Mouse (Mus musculus): Measurements from ENCODE around the gene Ugdh. TPM values are rescaled to one million over a fixed set of nuclear protein-coding genes. Genes with fewer than 3 reads are reported as not detected.

Ugdh gene
- polyA plus RNA-seq, 1 experiment from 2014 or later = 112 TPM

DNA sequence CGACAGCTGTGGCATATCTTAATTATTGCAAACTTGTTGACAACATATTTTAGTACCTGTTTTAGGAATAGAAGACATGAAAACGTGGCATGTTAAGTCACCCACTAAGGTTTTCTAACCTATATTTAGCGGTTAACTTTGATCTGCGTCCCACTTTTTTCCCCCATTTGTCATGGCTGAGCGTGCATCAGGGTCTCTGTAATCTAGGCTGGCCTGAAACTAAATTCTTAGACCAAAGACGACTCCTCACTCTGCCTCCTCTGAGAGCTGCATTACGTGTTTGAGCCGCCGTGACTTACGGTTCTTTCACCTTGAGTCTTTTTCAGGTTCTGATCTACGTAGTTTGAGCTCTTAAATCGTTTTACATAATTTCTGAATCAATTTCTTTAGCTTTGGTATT, 44.0 kb downstream of the Ugdh start:
- H3K4me3 ChIP-seq (ENCODE audit: low read depth, low read length) = peak overlapping the region; percentile 91
- no peaks in the 10 kb centered on the region for H3K9me3 ChIP-seq (replicated peaks; ENCODE audit: control insufficient read depth, low read length)
- 0 out of 2 replicates have a peak overlapping the region, but pooled peaks have one; percentile 28 for H3K27ac ChIP-seq (replicated peaks; ENCODE audit: low read depth, low read length)
- H3K9ac ChIP-seq (replicated peaks; ENCODE audit: low read length) = peak overlapping the region; percentile 70
- peak overlapping the region; percentile 72 for H3K4me2 ChIP-seq (ENCODE audit: low read depth, low read length)
- H3K27me3 ChIP-seq (ENCODE audit: control insufficient read depth, insufficient read depth, low read length) = no peaks in the 10 kb centered on the region
- H3K36me3 ChIP-seq (replicated peaks; ENCODE audit: control insufficient read depth, insufficient read depth, low read depth, low read length) = peaks cover 2% of the 10 kb centered on the region; the same call in 1 of the 2 replicates
- DNase-seq (ENCODE audit: low spot score) (peak; percentile 71), ATAC-seq (replicated peaks; ENCODE audit: insufficient number of reproducible peaks, low FRiP score, low TSS enrichment, low read depth) (no peak; the same call in 1 of the 2 replicates)
- no peaks in the 10 kb centered on the region for H3K4me1 ChIP-seq (ENCODE audit: control insufficient read depth, insufficient read depth, low read length)
- WGBS = 2% methylated on average over 12 of the region's 12 CpGs

DNA sequence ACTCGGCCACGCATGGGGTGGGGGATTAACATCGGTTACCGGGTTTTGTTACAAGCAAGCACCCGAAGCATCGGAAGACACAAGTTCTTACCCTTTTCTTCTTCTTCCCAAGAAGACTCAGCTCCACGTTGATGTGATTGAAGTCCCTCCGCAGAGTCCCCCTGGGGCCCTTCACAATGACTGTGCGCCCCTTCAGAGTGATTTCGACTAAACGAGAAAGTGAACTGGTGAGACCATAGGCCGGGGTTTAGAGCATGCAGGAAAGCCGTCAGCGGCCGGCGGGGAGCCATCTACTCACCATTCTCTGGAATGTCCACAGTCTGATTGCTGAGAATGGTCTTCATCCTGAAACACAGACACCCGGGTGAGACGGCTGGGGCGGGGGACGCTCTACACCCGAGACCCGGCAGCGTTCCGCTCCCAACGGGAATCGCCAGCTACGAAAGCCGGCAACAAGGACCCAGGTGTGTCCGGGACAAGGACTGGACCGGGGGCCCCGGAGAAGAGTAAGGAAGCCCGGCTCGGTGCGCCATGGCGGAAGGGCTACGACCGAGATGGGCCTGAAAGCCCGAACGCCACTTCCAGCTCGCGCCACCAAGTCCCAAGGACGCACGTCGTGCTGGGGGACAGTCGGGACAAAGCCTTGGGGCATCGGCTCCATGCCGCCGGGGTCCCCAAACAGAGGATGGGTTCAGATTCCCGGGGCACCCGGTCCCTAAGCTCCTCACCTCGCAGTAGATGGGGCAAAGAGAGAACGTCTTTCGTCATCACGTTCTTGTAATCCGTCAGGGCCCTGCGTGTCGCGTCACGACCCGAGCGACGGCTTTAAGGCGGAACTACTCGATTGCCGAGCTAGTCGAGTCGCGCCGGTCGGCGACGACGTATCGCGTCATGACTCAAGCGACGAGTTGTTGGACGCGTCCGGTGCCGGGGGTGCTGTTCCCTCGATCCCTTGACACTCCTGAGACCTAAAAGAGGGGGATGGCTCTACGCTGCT, 44.8 kb downstream of the Ugdh start, which contains the start of the genes Rpl9 and Lias:
TSS of gene Rpl9 (minus strand) at position 797 of the 997 bp plus-strand sequence.
TSS of gene Lias (plus strand) at position 850 of the 997 bp plus-strand sequence.
- no peaks in the 10 kb centered on the region for H3K9me3 ChIP-seq (replicated peaks; ENCODE audit: control insufficient read depth, low read length)
- WGBS = under 1% methylated on average over 82 of the region's 83 CpGs
- no peaks in the 10 kb centered on the region for H3K4me1 ChIP-seq (ENCODE audit: control insufficient read depth, insufficient read depth, low read length)
- H3K9ac ChIP-seq (replicated peaks; ENCODE audit: low read length) = peak within 1 kb of the TSS; percentile 99
- peak within 1 kb of the TSS; percentile 74 for H3K4me2 ChIP-seq (ENCODE audit: low read depth, low read length)
- H3K27ac ChIP-seq (replicated peaks; ENCODE audit: low read depth, low read length) = peak within 1 kb of the TSS; percentile 85
- peak within 1 kb of the TSS; percentile 91 for H3K4me3 ChIP-seq (ENCODE audit: low read depth, low read length)
- peaks cover 2% of the 10 kb centered on the region; the same call in 1 of the 2 replicates for H3K36me3 ChIP-seq (replicated peaks; ENCODE audit: control insufficient read depth, insufficient read depth, low read depth, low read length)
- peak; percentile 95 for ATAC-seq (replicated peaks; ENCODE audit: insufficient number of reproducible peaks, low FRiP score, low TSS enrichment, low read depth)
- no peaks in the 10 kb centered on the region for H3K27me3 ChIP-seq (ENCODE audit: control insufficient read depth, insufficient read depth, low read length)
- peak; percentile 99 for DNase-seq (ENCODE audit: low spot score)

DNA sequence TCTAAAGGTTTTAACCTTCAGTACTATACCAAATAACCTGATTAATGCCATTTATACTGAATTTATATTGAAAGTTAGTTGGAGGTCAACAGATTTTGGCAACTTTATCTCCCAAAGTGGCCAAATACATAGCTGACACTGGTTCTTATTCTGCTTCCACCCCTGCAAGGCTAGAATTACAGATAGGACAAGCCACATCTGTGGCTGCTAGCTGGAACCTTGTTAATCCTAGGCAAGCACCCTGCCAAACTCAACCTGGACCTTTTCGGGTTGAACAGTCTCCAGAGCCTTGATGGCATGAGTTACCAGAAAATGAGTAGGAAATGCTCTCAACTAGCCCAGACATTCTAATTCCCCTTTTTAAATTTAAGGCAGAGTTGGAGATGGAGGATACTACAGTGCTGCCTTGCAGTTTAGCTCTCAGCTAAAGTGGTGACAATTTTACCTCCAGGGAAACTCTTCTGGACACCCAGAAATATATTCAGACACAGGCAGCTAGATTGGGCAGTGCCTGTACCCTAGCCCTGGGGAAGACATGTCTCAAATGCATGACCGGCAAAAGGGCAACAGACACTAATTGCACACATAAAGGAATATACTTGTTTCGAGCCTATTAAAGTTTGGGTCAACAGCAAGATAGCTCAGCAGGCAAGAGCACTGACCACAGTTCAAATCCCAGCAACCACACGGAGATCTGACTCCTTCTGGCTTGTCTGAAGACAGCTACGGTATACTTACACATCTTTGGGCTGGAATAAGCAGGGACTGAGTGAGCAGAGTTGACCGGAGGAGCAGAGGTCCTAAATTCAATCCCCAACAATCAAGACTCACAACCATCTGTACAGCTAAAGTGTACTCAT, 48.5 kb downstream of the Ugdh start:
- ATAC-seq (replicated peaks; ENCODE audit: insufficient number of reproducible peaks, low FRiP score, low TSS enrichment, low read depth) (no peak), DNase-seq (ENCODE audit: low spot score) (no peak)
- Histone ChIP-seq H3K4me2 (ENCODE audit: low read depth, low read length) (no peak overlapping the region), H3K27ac (replicated peaks; ENCODE audit: low read depth, low read length) (no peak overlapping the region), H3K36me3 (replicated peaks; ENCODE audit: control insufficient read depth, insufficient read depth, low read depth, low read length) (peaks cover 2% of the 10 kb centered on the region; the same call in 1 of the 2 replicates), H3K9ac (replicated peaks; ENCODE audit: low read length) (no peak overlapping the region), H3K9me3 (replicated peaks; ENCODE audit: control insufficient read depth, low read length) (no peaks in the 10 kb centered on the region), H3K4me1 (ENCODE audit: control insufficient read depth, insufficient read depth, low read length) (no peaks in the 10 kb centered on the region), H3K27me3 (ENCODE audit: control insufficient read depth, insufficient read depth, low read length) (no peaks in the 10 kb centered on the region), H3K4me3 (ENCODE audit: low read depth, low read length) (no peak overlapping the region)
- 78% methylated on average over 6 of the region's 6 CpGs for WGBS

GRCm38 (mm10) chr5:65385704-65386103, 50.0 kb downstream of the Ugdh start:
- no peaks in the 10 kb centered on the region for H3K9me3 ChIP-seq (replicated peaks; ENCODE audit: control insufficient read depth, low read length)
- no peak overlapping the region for H3K27ac ChIP-seq (replicated peaks; ENCODE audit: low read depth, low read length)
- no peak overlapping the region for H3K4me2 ChIP-seq (ENCODE audit: low read depth, low read length)
- no peaks in the 10 kb centered on the region for H3K4me1 ChIP-seq (ENCODE audit: control insufficient read depth, insufficient read depth, low read length)
- H3K27me3 ChIP-seq (ENCODE audit: control insufficient read depth, insufficient read depth, low read length) = no peaks in the 10 kb centered on the region
- WGBS = 69% methylated on average over 2 of the region's 2 CpGs
- H3K9ac ChIP-seq (replicated peaks; ENCODE audit: low read length) = no peak overlapping the region
- ATAC-seq (replicated peaks; ENCODE audit: insufficient number of reproducible peaks, low FRiP score, low TSS enrichment, low read depth) (no peak), DNase-seq (ENCODE audit: low spot score) (no peak)
- no peak overlapping the region for H3K4me3 ChIP-seq (ENCODE audit: low read depth, low read length)
- H3K36me3 ChIP-seq (replicated peaks; ENCODE audit: control insufficient read depth, insufficient read depth, low read depth, low read length) = peaks cover 2% of the 10 kb centered on the region; the same call in 1 of the 2 replicates

- no peak overlapping the region for H3K9ac ChIP-seq (replicated peaks; ENCODE audit: low read length)
- no peak for ATAC-seq (replicated peaks; ENCODE audit: insufficient number of reproducible peaks, low FRiP score, low TSS enrichment, low read depth)
- WGBS = 80% methylated on average over 7 of the region's 7 CpGs
Measured at GRCm38 (mm10) chr5:65374746-65375145, 61.0 kb downstream of the Ugdh start.

GRCm38 (mm10) chr5:65371551-65371950, 64.2 kb downstream of the Ugdh start:
- Histone ChIP-seq H3K4me1 (ENCODE audit: control insufficient read depth, insufficient read depth, low read length) (no peaks in the 10 kb centered on the region), H3K9me3 (replicated peaks; ENCODE audit: control insufficient read depth, low read length) (no peaks in the 10 kb centered on the region), H3K36me3 (replicated peaks; ENCODE audit: control insufficient read depth, insufficient read depth, low read depth, low read length) (no peaks in the 10 kb centered on the region), H3K4me3 (ENCODE audit: low read depth, low read length) (no peak overlapping the region), H3K4me2 (ENCODE audit: low read depth, low read length) (no peak overlapping the region), H3K9ac (replicated peaks; ENCODE audit: low read length) (no peak overlapping the region), H3K27me3 (ENCODE audit: control insufficient read depth, insufficient read depth, low read length) (no peaks in the 10 kb centered on the region), H3K27ac (replicated peaks; ENCODE audit: low read depth, low read length) (no peak overlapping the region)
- DNase-seq (ENCODE audit: low spot score) (no peak), ATAC-seq (replicated peaks; ENCODE audit: insufficient number of reproducible peaks, low FRiP score, low TSS enrichment, low read depth) (no peak)
- WGBS = 91% methylated on average over 7 of the region's 7 CpGs

More at GRCm38 (mm10) chr5:65374746-65375145, 61.0 kb downstream of the Ugdh start:
- H3K9me3 ChIP-seq (replicated peaks; ENCODE audit: control insufficient read depth, low read length) = no peaks in the 10 kb centered on the region
- no peak overlapping the region for H3K4me3 ChIP-seq (ENCODE audit: low read depth, low read length)
- DNase-seq (ENCODE audit: low spot score) = no peak
- H3K27ac ChIP-seq (replicated peaks; ENCODE audit: low read depth, low read length) = no peak overlapping the region
- no peak overlapping the region for H3K4me2 ChIP-seq (ENCODE audit: low read depth, low read length)
- H3K27me3 ChIP-seq (ENCODE audit: control insufficient read depth, insufficient read depth, low read length) = no peaks in the 10 kb centered on the region
- H3K4me1 ChIP-seq (ENCODE audit: control insufficient read depth, insufficient read depth, low read length) = no peaks in the 10 kb centered on the region
- no peaks in the 10 kb centered on the region for H3K36me3 ChIP-seq (replicated peaks; ENCODE audit: control insufficient read depth, insufficient read depth, low read depth, low read length)

GRCm38 (mm10) chr5:65367837-65368236, 67.9 kb downstream of the Ugdh start:
- WGBS = 89% methylated on average over 11 of the region's 11 CpGs
- Histone ChIP-seq H3K27me3 (ENCODE audit: control insufficient read depth, insufficient read depth, low read length) (no peaks in the 10 kb centered on the region), H3K9ac (replicated peaks; ENCODE audit: low read length) (no peak overlapping the region), H3K4me1 (ENCODE audit: control insufficient read depth, insufficient read depth, low read length) (no peaks in the 10 kb centered on the region), H3K4me2 (ENCODE audit: low read depth, low read length) (no peak overlapping the region), H3K9me3 (replicated peaks; ENCODE audit: control insufficient read depth, low read length) (no peaks in the 10 kb centered on the region), H3K27ac (replicated peaks; ENCODE audit: low read depth, low read length) (no peak overlapping the region), H3K4me3 (ENCODE audit: low read depth, low read length) (no peak overlapping the region), H3K36me3 (replicated peaks; ENCODE audit: control insufficient read depth, insufficient read depth, low read depth, low read length) (no peaks in the 10 kb centered on the region)
- ATAC-seq (replicated peaks; ENCODE audit: insufficient number of reproducible peaks, low FRiP score, low TSS enrichment, low read depth) (no peak), DNase-seq (ENCODE audit: low spot score) (no peak)

Measured in embryonic facial prominence, embryonic 11.5 days (tissue).